Mouse (Mus musculus) T-helper 1 cell (primary cell): ENCODE results near the gene Pifo.
"Not testable (repeated sequence)": the region's sequence is repeated elsewhere in the genome, so short reads cannot be mapped to it uniquely, and the experiment has no call there.

ENCODE experiments used
- in situ Hi-C: fragments of 300-600 bp; cut with MboI, MseI; formaldehyde crosslinking; loops from one replicate; pipeline ENCODE4 v1.15.1; 2025; ENCODE audit warnings: high pct_unique_total_duplicates

The Pifo gene

GRCm38 (mm10) chr3:106014546-106014945 lies at the start of gene Pifo:
TSS of gene Pifo (minus strand) at chr3:106014646.
- in situ Hi-C loops, result no loop called here

GRCm38 (mm10) chr3:106057966-106058365 lies 43.5 kb upstream of the Pifo start:
- in situ Hi-C loops, result no loop called here

- in situ Hi-C loops, result no loop called here
Measured at GRCm38 (mm10) chr3:106051896-106052295, 37.5 kb upstream of the Pifo start.

GRCm38 (mm10) chr3:106040306-106040705 lies 25.9 kb upstream of the Pifo start:
- in situ Hi-C loops, result no loop called here

GRCm38 (mm10) chr3:106032781-106033180 lies 18.3 kb upstream of the Pifo start, which contains the start of gene Chil5:
TSS of gene Chil5 (minus strand) at chr3:106032814.
- in situ Hi-C loops, result no loop called here

- in situ Hi-C loops, result no loop called here
Measured at GRCm38 (mm10) chr3:106024135-106024534, 9.7 kb upstream of the Pifo start.

GRCm38 (mm10) chr3:106021840-106022239 lies 7.4 kb upstream of the Pifo start:
- in situ Hi-C loops, result no loop called here

GRCm38 (mm10) chr3:106003360-106003759 lies 11.1 kb downstream of the Pifo start:
- in situ Hi-C loops, result not testable (repeated sequence)

- in situ Hi-C loops, result no loop called here
Measured at GRCm38 (mm10) chr3:106001416-106002370, 12.8 kb downstream of the Pifo start.

GRCm38 (mm10) chr3:106000707-106001375 lies 13.6 kb downstream of the Pifo start:
- in situ Hi-C loops, result no loop called here

GRCm38 (mm10) chr3:105994730-105995129 lies 19.7 kb downstream of the Pifo start:
- in situ Hi-C loops, result loop anchor here (5.0 kb wide), 1 partner anchor 453 kb away; no protein-coding TSS in a partner anchor

- in situ Hi-C loops, result loop anchor here (5.0 kb wide), 1 partner anchor 456 kb away; no protein-coding TSS in a partner anchor
Measured at GRCm38 (mm10) chr3:105991653-105992283, 22.7 kb downstream of the Pifo start.

- in situ Hi-C loops, result loop anchor here (5.0 to 10.0 kb wide), 2 partner anchors 225 to 458 kb away; partner anchors contain the start of gene Chil4
Measured at GRCm38 (mm10) chr3:105989611-105990010, 24.8 kb downstream of the Pifo start.

- in situ Hi-C loops, result no loop called here
Measured at GRCm38 (mm10) chr3:105974174-105974573, 40.3 kb downstream of the Pifo start.

GRCm38 (mm10) chr3:105973411-105973810 lies 41.0 kb downstream of the Pifo start, which contains the start of gene Ovgp1:
TSS of gene Ovgp1 (plus strand) at chr3:105973711.
- in situ Hi-C loops, result no loop called here

- in situ Hi-C loops, result no loop called here
Measured at GRCm38 (mm10) chr3:105971831-105972446, 42.5 kb downstream of the Pifo start.

GRCm38 (mm10) chr3:105960700-105961099 lies 53.7 kb downstream of the Pifo start:
- in situ Hi-C loops, result no loop called here

- in situ Hi-C loops, result loop anchor here (5.0 kb wide), 1 partner anchor 273 kb away; the partner anchor contains the start of gene Ddx20
Measured at GRCm38 (mm10) chr3:105959999-105960398, 54.4 kb downstream of the Pifo start, which contains the start of gene Atp5f1. TSS of gene Atp5f1 (minus strand) at chr3:105960099.

GRCm38 (mm10) chr3:105959585-105959984 lies 54.9 kb downstream of the Pifo start:
- in situ Hi-C loops, result loop anchor here (5.0 kb wide), 1 partner anchor 272 kb away; the partner anchor contains the start of gene Ddx20

- in situ Hi-C loops, result loop anchor here (5.0 kb wide), 1 partner anchor 272 kb away; the partner anchor contains the start of gene Ddx20
Measured at GRCm38 (mm10) chr3:105958974-105959580, 55.4 kb downstream of the Pifo start, which contains the start of gene Wdr77. TSS of gene Wdr77 (plus strand) at chr3:105959369.
